Mouse (Mus musculus): ENCODE results near the gene Tmem132d. TPM values are rescaled to one million over a fixed set of nuclear protein-coding genes. Genes with fewer than 3 reads are reported as not detected.

Gene Tmem132d
- total RNA-seq (2021), result 10 to 100 TPM; 14.1 to 16.7 TPM
- long read RNA-seq, experiment 1, full-length matches to known transcripts, result 1 of 7 reads
- long read RNA-seq, experiment 1, partial matches to known transcripts, result 5 of 7 reads
- long read RNA-seq, experiment 1, other reads (novel, unspliced or antisense), result 1 of 7 reads
- long read RNA-seq, experiment 2, full-length matches to known transcripts, result 7 of 9 reads
- long read RNA-seq, experiment 2, partial matches to known transcripts, result 1 of 9 reads
- long read RNA-seq, experiment 2, other reads (novel, unspliced or antisense), result 1 of 9 reads

GRCm38 (mm10) chr5:128432916-128433315, at the start of gene Tmem132d:
Gene Tmem132d (minus strand): TSS chr5:128433077.
- peak; percentile 46 to 66 for DNase-seq (ENCODE audit: low spot score in 2 of 2)

DNA sequence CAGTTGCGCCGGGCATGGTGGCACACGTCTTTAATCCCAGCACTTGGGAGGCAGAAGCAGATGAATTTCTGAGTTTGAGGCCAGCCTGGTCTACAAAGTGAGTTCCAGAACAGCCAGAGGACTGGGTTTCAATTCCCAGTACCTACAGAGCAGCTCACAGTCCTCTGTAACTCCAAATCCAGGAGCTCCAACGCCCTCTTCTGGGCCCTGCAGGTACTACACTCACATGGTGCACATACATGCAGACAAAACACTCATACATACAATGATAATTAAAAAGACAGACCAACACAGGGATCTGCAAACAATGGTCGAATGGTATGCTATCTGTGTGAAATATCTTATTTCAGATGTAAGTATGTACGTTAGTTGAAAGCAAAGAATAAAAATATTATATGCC, 47.9 kb upstream of the Tmem132d start:
- no peak for DNase-seq (ENCODE audit: low spot score in 2 of 2)

- no peak for DNase-seq (ENCODE audit: low spot score in 2 of 2)
These were observed 42.5 kb upstream of the Tmem132d start for GRCm38 (mm10) chr5:128475372-128475771.

- DNase-seq (ENCODE audit: low spot score in 2 of 2), result no peak
These were observed 36.9 kb upstream of the Tmem132d start for GRCm38 (mm10) chr5:128469812-128470211.

- no peak for DNase-seq (ENCODE audit: low spot score in 2 of 2)
These were observed 31.6 kb upstream of the Tmem132d start for GRCm38 (mm10) chr5:128464514-128464913.

- no peak for DNase-seq (ENCODE audit: low spot score in 2 of 2)
These were observed 27.7 kb upstream of the Tmem132d start for GRCm38 (mm10) chr5:128460605-128461004.

DNA sequence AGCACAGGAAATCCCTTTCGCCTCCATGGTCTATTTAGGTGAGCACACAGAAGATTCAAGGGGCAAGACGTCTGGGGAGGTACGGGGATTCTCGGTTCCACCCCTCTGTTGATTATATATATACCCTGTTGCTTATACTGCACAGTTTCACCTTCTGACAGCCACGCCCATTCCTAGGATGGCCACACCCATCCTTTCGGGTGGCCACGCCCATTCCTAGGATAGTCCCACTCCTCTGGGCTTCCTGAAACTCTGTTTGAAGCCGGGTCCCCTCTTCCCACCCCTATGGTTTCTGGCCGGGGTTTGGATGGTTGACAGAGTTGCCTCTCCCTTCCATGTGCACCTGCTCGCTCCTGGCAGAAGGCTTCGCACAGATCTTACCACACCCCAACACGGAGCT, 22.9 kb upstream of the Tmem132d start:
- DNase-seq (ENCODE audit: low spot score in 2 of 2), result no peak

- peak in 1 of 2 experiments; percentile 19 for DNase-seq (ENCODE audit: low spot score in 2 of 2)
These were observed 19.3 kb upstream of the Tmem132d start for GRCm38 (mm10) chr5:128452196-128452595.

GRCm38 (mm10) chr5:128450808-128451207, 17.9 kb upstream of the Tmem132d start:
- no peak for DNase-seq (ENCODE audit: low spot score in 2 of 2)

DNA sequence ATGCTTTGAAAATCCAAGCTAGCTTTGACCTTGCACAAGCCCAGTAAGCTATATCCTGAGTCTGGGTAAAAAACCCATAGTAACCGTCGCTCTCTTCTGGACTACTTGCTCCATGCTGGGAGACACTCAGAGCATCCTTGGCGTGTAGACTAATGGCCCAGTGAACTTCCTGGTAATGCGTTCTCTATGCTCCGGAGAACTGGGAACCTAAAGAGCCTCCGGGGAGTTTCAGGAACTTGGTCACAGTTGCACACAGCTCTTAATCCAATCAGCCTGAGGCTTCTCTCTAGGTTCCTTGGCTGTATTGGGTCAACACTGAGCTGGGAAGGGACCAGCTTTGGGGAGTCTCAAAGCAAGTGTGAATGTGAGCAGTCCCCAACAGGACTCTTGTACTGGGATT, 12.0 kb upstream of the Tmem132d start:
- DNase-seq (ENCODE audit: low spot score in 2 of 2), result no peak

GRCm38 (mm10) chr5:128443848-128444247, 11.0 kb upstream of the Tmem132d start:
- no peak for DNase-seq (ENCODE audit: low spot score in 2 of 2)

DNA sequence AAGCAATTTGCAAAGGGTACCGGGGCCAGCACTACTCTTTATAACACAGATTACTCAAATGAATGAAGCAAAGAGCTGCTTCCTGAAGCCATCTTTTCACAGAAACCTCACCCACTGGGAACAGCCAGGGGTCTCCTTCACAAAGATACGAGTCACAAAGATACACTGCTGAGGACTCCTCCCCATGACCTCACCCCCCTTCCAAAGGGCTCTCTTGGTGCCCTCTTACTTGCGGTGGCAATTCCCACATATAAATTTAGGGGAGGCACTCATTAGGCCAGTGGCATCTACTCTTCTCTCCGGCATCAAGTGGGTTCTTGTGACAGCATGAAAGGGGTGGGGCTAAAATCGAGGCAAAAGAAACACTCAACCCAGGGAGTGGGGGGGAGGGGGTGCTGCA, 8.2 kb upstream of the Tmem132d start:
- DNase-seq (ENCODE audit: low spot score in 2 of 2), result no peak

DNA sequence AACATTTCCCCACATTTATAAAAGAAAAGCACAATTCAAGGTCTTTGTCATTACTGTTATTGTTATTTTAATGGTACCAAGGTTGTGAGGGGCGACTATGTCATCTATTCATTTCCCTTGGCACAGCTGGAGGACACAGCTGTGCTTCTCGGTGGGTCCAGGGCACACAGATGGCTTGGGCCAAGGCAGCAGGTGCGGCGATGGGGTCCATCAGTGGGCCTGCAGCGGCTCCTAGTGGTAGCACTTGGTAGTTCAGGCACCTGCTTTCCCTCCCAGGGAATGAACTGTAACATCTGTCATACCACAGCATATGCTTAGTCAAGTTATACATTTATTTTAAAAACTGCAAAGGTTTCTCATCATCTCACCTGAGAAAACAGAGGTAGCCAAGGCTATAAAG, 7.0 kb upstream of the Tmem132d start:
- DNase-seq (ENCODE audit: low spot score in 2 of 2), result peak; percentile 53 to 63

GRCm38 (mm10) chr5:128438078-128438477, 5.2 kb upstream of the Tmem132d start:
- peak in 1 of 2 experiments; percentile 20 for DNase-seq (ENCODE audit: low spot score in 2 of 2)

- DNase-seq (ENCODE audit: low spot score in 2 of 2), result peak; percentile 83
These were observed 4.0 kb upstream of the Tmem132d start for GRCm38 (mm10) chr5:128436909-128437308.

GRCm38 (mm10) chr5:128435683-128436082, 2.8 kb upstream of the Tmem132d start:
- DNase-seq (ENCODE audit: low spot score in 2 of 2), result no peak

DNA sequence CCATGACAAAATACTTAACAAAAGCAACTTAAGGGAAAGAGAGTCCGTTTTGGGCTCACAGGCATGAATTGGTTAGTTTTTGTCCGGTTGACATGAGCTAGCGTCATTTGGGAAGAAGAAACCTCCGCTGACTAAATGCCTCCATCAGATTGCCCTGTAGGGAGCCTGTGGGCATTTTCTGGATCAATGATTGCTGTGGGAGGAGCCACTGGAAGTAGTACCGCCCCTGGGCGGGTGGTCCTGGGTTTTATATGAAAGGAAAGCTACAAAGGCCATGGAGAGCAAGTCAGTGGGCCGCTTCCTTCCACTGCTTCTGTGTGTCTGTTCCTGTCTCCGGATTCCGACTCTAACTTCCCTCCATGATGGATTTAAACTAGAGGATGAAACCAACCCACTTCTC, 909 bp upstream of the Tmem132d start:
- no peak for DNase-seq (ENCODE audit: low spot score in 2 of 2)

DNA sequence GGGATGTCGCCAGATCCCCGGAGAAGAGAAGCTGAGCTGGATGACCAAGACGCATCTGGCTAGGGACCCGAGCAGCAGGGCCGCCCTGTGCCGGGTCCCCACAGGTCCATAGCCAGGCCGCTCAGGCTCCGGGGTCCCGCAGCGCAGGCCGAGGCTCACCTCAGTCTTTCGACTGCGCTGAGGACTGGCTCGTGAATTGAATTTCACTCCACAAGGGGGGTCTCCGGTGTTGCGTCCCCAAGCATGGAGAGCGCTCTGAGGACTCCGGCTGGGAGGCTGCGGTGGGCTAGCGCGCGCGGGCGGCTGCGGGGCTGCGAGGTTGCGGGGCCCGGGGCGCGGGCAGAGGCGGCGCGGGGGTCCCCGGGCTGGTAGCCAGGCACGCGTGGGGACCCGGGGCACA, 455 bp downstream of the Tmem132d start:
- no peak for DNase-seq (ENCODE audit: low spot score in 2 of 2)

GRCm38 (mm10) chr5:128424636-128425035, 8.2 kb downstream of the Tmem132d start:
- DNase-seq (ENCODE audit: low spot score in 2 of 2), result no peak

DNA sequence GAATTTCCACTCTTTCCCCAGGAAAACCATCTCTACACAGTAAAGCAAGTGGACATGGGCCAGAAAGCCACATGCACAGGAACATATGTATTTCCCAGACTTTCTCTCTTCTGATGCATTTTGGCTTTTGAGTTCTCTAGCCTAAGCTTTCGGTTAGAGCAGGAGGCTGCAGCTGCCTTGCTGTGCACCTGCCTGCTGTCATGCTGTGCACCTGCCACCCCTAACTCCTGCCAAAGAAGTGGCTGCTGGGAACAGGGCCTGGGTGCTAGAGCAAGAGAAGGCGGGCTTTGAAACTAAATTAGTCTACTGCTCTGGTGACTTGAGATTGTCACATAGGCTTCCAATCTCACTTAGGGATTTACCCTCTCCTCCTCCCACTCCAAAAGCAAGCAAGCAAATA, 8.7 kb downstream of the Tmem132d start:
- no peak for DNase-seq (ENCODE audit: low spot score in 2 of 2)

DNA sequence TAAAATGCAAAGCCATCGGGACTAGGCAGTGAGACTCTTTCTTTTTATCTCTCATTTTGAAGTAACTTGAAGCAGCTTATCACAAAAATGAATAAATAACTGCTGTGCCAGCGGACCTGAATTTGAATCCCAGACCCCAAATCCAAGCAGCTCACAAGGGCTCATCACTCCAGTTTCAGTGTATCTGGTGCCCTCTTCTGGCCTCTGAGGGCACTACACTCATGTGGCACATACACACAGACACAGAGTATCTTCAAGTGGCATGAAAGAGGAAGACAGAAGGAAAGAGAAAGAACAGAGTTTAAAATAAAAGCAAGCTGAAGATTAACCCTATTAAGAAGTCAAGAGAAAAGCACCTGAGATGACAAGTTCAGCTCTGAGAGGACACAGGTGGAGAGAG, 10.8 kb downstream of the Tmem132d start:
- DNase-seq (ENCODE audit: low spot score in 2 of 2), result no peak

DNA sequence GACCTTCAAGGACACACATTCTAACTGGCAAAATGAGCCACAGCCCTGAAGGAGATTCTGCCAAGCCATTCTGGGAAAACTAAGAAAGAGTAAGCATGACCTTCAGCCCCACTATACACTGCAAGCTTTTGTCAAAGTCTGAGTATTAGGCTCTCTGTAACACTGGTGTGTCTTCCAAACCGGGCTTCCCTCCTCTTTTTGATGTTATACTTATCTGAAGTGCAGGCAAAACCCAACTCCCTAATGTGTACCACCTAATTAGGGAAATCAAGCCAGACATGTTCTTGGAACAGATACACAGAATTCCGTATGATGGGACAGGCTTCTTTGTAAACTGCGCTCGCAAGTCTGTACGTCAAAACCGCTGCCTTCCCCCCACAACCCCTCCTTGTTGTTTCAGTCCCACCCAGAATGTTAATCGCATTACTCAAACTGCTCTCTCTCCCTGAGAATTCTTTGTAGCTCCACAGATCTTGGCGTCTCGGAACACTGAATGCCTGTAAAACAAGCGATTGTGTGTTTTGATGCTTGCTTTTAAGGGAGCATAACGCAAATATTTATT, 14.6 kb downstream of the Tmem132d start:
- DNase-seq (ENCODE audit: low spot score in 2 of 2), result no peak

DNA sequence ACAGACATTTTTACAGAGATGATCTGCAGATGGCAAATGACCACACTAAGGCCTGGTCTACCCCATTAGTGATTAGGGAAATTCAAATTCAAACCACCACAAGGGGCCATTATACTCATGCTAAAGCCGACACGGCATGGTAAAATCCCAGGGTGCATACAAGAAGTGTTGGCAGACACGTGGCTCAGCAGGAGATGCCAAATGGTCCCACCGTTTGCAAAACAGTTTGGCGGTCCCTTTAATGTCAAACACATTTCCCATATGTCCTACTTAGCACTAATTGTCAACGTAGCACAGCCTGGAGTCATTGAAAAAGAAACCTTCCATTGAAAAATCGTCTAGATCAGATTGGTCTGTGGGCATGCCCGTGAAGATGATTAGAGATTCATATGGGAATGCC, 18.8 kb downstream of the Tmem132d start:
- DNase-seq (ENCODE audit: low spot score in 2 of 2), result no peak

Measured in layer of hippocampus, postnatal 14 days (tissue).